Mouse (Mus musculus): ENCODE data around the gene Serpina9.

- TF ChIP-seq CTCF (IDR thresholded peaks at IDR 0.05; ENCODE audit: low read depth) (no peak), EP300 (optimal IDR thresholded peaks at IDR 0.05) (no peak)
Observed at GRCm38 (mm10) chr12:104041401-104041800, 27.8 kb upstream of the Serpina9 start.

All from stomach, postnatal 0 days (tissue).